ENCODE assay signal across 8 mouse cellular contexts in genomic region chr14:54064541-54065402, GRCm38 (mm10).
DNase-seq lines count a peak whose midpoint lies in the region; ATAC-seq and TF ChIP-seq lines count a peak whose summit lies in the region.

No protein-coding gene starts in this region.

- no peak overlapping the region for H3K4me2 ChIP-seq in embryonic facial prominence, embryonic 11.5 days (ENCODE audit: low read depth, low read length)
- no peak overlapping the region for H3K4me2 ChIP-seq in midbrain, embryonic 12.5 days (replicated peaks)

- H3K9ac ChIP-seq in embryonic facial prominence, embryonic 11.5 days (replicated peaks; ENCODE audit: low read length): no peak overlapping the region
- H3K9ac ChIP-seq in midbrain, embryonic 12.5 days (replicated peaks): peak overlapping the region; percentile 31; the same call in 1 of the 2 replicates

- H3K4me3 ChIP-seq in embryonic facial prominence, embryonic 11.5 days (ENCODE audit: low read depth, low read length): no peak overlapping the region
- H3K4me3 ChIP-seq in midbrain, embryonic 12.5 days: no peak overlapping the region
- no peak overlapping the region for H3K4me3 ChIP-seq in spleen, adult 2 months (ENCODE audit: extremely low read depth, insufficient read depth, insufficient read length)

- WGBS in embryonic facial prominence, embryonic 11.5 days: 31% methylated on average over 11 of the region's 11 CpGs
- WGBS in midbrain, embryonic 12.5 days: 31% methylated on average over 11 of the region's 11 CpGs
- 31% methylated on average over 11 of the region's 11 CpGs for WGBS in spleen, adult 2 months

- H3K27me3 ChIP-seq in embryonic facial prominence, embryonic 11.5 days (ENCODE audit: control insufficient read depth, insufficient read depth, low read length): no peaks in the 10 kb centered on the region
- 0 out of 2 replicates have a peak, but pooled peaks cover 10% of the 10 kb centered on the region for H3K27me3 ChIP-seq in midbrain, embryonic 12.5 days
- no peaks in the 10 kb centered on the region for H3K27me3 ChIP-seq in spleen, adult 2 months (ENCODE audit: control insufficient read depth, insufficient read depth, low read length)

- DNase-seq in 3T3-L1 (ENCODE audit: low read depth, low spot score): peak; percentile 82
- peak; percentile 77 for DNase-seq in adrenal gland, postnatal 14 days
- peak; percentile 84 for DNase-seq in embryonic facial prominence, embryonic 11.5 days (ENCODE audit: low spot score)
- peak; percentile 59 for DNase-seq in heart, adult 8-10 months (ENCODE audit: low spot score)
- peak; percentile 26 to 63 for DNase-seq in kidney, adult 8-10 months
- peak; percentile 73 for DNase-seq in left cerebral cortex, postnatal 4 days
- DNase-seq in spleen, adult 2 months (ENCODE audit: low read depth in 1 of 2, low spot score in 2 of 2): peak in 1 of 2 experiments; percentile 24

- peak; percentile 32; the same call in 1 of the 2 replicates for TF ChIP-seq CTCF in spleen, adult 2 months (IDR thresholded peaks at IDR 0.05; ENCODE audit: extremely low read depth, insufficient read depth, insufficient read length, insufficient replicate concordance)

- no peaks in the 10 kb centered on the region for H3K4me1 ChIP-seq in embryonic facial prominence, embryonic 11.5 days (ENCODE audit: control insufficient read depth, insufficient read depth, low read length)
- H3K4me1 ChIP-seq in midbrain, embryonic 12.5 days: peaks cover 12% of the 10 kb centered on the region; the same call in 1 of the 2 replicates
- no peaks in the 10 kb centered on the region for H3K4me1 ChIP-seq in spleen, adult 2 months (ENCODE audit: control insufficient read depth, insufficient read depth, insufficient read length)

- TF ChIP-seq POLR2A in spleen, adult 2 months (IDR thresholded peaks at IDR 0.05; ENCODE audit: low read depth, low read length): no peak

- intact Hi-C loops in left cerebral cortex, postnatal 4 days (cut with DNase I): loop anchor here (5.0 to 10.0 kb wide), 4 partner anchors 88 to 578 kb away; partner anchors contain the start of genes Cdh24 and Gm17606

- no peaks in the 10 kb centered on the region for H3K36me3 ChIP-seq in embryonic facial prominence, embryonic 11.5 days (replicated peaks; ENCODE audit: control insufficient read depth, insufficient read depth, low read depth, low read length)
- no peaks in the 10 kb centered on the region for H3K36me3 ChIP-seq in midbrain, embryonic 12.5 days
- H3K36me3 ChIP-seq in spleen, adult 2 months (ENCODE audit: control insufficient read depth, insufficient read depth, low read length): no peaks in the 10 kb centered on the region

- H3K9me3 ChIP-seq in embryonic facial prominence, embryonic 11.5 days (replicated peaks; ENCODE audit: control insufficient read depth, low read length): no peaks in the 10 kb centered on the region
- no peaks in the 10 kb centered on the region for H3K9me3 ChIP-seq in midbrain, embryonic 12.5 days

- no peak overlapping the region for H3K27ac ChIP-seq in embryonic facial prominence, embryonic 11.5 days (replicated peaks; ENCODE audit: low read depth, low read length)
- 0 out of 2 replicates have a peak overlapping the region, but pooled peaks have one; percentile 30 for H3K27ac ChIP-seq in midbrain, embryonic 12.5 days (replicated peaks)
- no peak overlapping the region for H3K27ac ChIP-seq in spleen, adult 2 months (ENCODE audit: insufficient read depth, low read length)

- no peak for ATAC-seq in embryonic facial prominence, embryonic 11.5 days (replicated peaks; ENCODE audit: insufficient number of reproducible peaks, low FRiP score, low TSS enrichment, low read depth)
- ATAC-seq in midbrain, embryonic 12.5 days (ENCODE audit: low FRiP score, low read depth): peak; percentile 29; the same call in 1 of the 2 replicates
